Mouse (Mus musculus) kidney, embryonic 14.5 days (tissue): ENCODE measurements at regions not wholly inside any gene's neighbourhood (a gene's known extent, or its start where the extent isn't known, plus 50 kb on each side); places are given as distances from the start of the nearest gene placed in this dataset.

ENCODE experiments used
- ATAC-seq: fragments of 200-750 bp; cut with Nextera tagmentation; 2 replicates; pipeline ENCODE4 v1.8.0; 2017; ENCODE audit warnings: moderate number of reproducible peaks, mild to moderate bottlenecking, moderate TSS enrichment, moderate library complexity; ENCODE audit not compliant: low FRiP score, low TSS enrichment
- H3K27ac ChIP-seq: fragments of 300-500 bp; sonication (generic); 2 replicates; pipeline ENCODE4 v1.5.1; 2014; ENCODE audit warnings: low read depth, mild to moderate bottlenecking, low read length, moderate library complexity, mixed read lengths
- H3K27me3 ChIP-seq: fragments of 300-500 bp; sonication (generic); 2 replicates; pipeline ENCODE4 v1.6.1; 2014; ENCODE audit warnings: mild to moderate bottlenecking, low read length; ENCODE audit not compliant: control insufficient read depth, insufficient read depth
- H3K36me3 ChIP-seq: fragments of 300-500 bp; sonication (generic); 2 replicates; pipeline ENCODE4 v1.6.1; 2014; ENCODE audit warnings: low read length, mixed read lengths; ENCODE audit not compliant: control insufficient read depth, insufficient read depth
- H3K4me1 ChIP-seq: fragments of 300-500 bp; sonication (generic); 2 replicates; pipeline ENCODE4 v1.6.1; 2014; ENCODE audit warnings: low read length, mixed read lengths; ENCODE audit not compliant: control insufficient read depth, insufficient read depth
- H3K4me2 ChIP-seq: fragments of 300-500 bp; sonication (generic); replicated peaks from 2 replicates; pipeline ENCODE4 v1.6.1; 2014; ENCODE audit warnings: low read depth, mild to moderate bottlenecking, low read length
- H3K4me3 ChIP-seq: fragments of 300-500 bp; sonication (generic); 2 replicates; pipeline ENCODE4 v1.5.1; 2014; ENCODE audit warnings: mild to moderate bottlenecking, low read length
- H3K9ac ChIP-seq: fragments of 300-500 bp; sonication (generic); 2 replicates; pipeline ENCODE4 v1.6.1; 2014; ENCODE audit warnings: low read depth, mild to moderate bottlenecking, low read length, moderate library complexity
- H3K9me3 ChIP-seq: fragments of 300-500 bp; sonication (generic); 2 replicates; pipeline ENCODE4 v1.6.1; 2016; ENCODE audit warnings: low read length; ENCODE audit not compliant: control insufficient read depth
- WGBS: fragments of 180-500 bp; shearing (Covaris S2); extraction: QIAGEN DNeasy Blood & Tissue Kit; methylation state at CpG from one replicate; pipeline ENCODE4 v1.1.7; 2014; 5-methylcytosine and 5-hydroxymethylcytosine counted together

DNA sequence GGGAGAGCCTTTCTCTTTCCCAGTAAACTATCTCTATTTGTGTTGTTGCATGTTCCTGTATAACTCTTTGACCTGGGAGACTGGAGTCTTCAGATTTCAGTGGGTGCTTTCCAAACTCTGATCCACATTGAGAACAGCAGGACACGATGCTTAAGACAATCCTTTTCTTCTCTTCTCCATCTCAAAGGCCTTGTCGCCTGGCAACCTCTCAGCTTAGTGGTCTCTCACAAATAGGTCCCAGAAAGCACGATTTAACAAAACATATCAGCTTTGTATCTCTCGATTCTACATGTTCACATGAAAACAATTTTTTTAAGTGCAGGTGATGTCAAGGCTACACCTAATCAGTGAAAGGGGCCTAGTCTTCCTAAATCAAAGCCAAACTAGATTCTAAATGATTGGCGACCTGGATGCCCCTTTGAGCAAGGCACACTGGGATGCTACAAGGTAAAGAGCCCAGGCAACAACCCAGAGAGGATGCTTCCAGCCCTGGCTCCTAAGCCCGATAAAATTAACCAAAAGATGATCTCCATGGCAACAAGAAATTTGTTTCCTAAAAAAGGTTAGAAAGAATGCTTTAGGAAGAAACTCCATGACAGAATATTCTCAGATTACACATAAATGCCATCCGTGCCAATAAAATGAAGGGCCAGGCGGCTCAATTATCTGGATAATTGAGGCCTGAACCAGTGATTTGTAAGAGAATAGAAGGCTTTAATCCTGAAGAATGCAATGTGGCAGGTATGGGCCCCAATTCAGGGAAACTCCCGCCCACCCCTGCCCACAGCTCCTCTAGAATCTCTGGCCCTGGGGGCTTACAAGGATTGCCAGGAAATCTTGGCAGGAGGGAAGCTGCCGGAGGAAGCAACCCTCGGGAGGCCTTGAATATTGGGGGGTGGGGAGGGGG lies 157.8 kb downstream of the Mycn start:
- H3K4me1 ChIP-seq: peaks cover 11% of the 10 kb centered on the region; the same call in 1 of the 2 replicates
- 44% methylated on average over 11 of the region's 11 CpGs for WGBS

GRCm38 (mm10) chr12:12781526-12781925 lies 160.2 kb downstream of the Mycn start:
- no peaks in the 10 kb centered on the region for H3K27me3 ChIP-seq
- H3K4me1 ChIP-seq: no peaks in the 10 kb centered on the region
- no peak overlapping the region for H3K4me2 ChIP-seq
- H3K9me3 ChIP-seq: peaks cover 4% of the 10 kb centered on the region
- no peak for ATAC-seq
- H3K9ac ChIP-seq: no peak overlapping the region
- 98% methylated on average over 5 of the region's 5 CpGs for WGBS
- no peak overlapping the region for H3K4me3 ChIP-seq
- H3K36me3 ChIP-seq: no peaks in the 10 kb centered on the region
- H3K27ac ChIP-seq: no peak overlapping the region

More for the DNA sequence above, 157.8 kb downstream of the Mycn start:
- ATAC-seq: no peak
- no peak overlapping the region for H3K27ac ChIP-seq
- no peak overlapping the region for H3K9ac ChIP-seq
- H3K9me3 ChIP-seq: peaks cover 4% of the 10 kb centered on the region
- H3K4me3 ChIP-seq: no peak overlapping the region
- no peak overlapping the region for H3K4me2 ChIP-seq
- no peaks in the 10 kb centered on the region for H3K36me3 ChIP-seq
- H3K27me3 ChIP-seq: no peaks in the 10 kb centered on the region

GRCm38 (mm10) chr12:12778563-12779256 lies 163.0 kb downstream of the Mycn start:
- H3K36me3 ChIP-seq: no peaks in the 10 kb centered on the region
- H3K4me1 ChIP-seq: no peaks in the 10 kb centered on the region
- H3K9ac ChIP-seq: no peak overlapping the region
- no peak overlapping the region for H3K4me3 ChIP-seq
- H3K9me3 ChIP-seq: peaks cover 4% of the 10 kb centered on the region
- no peak overlapping the region for H3K27ac ChIP-seq
- no peaks in the 10 kb centered on the region for H3K27me3 ChIP-seq
- WGBS: 53% methylated on average over 4 of the region's 4 CpGs
- no peak for ATAC-seq
- H3K4me2 ChIP-seq: no peak overlapping the region

- no peaks in the 10 kb centered on the region for H3K4me1 ChIP-seq
- H3K27me3 ChIP-seq: no peaks in the 10 kb centered on the region
- no peak for ATAC-seq
- H3K9me3 ChIP-seq: peaks cover 4% of the 10 kb centered on the region
- no peak overlapping the region for H3K9ac ChIP-seq
- H3K27ac ChIP-seq: no peak overlapping the region
- H3K36me3 ChIP-seq: no peaks in the 10 kb centered on the region
- H3K4me2 ChIP-seq: no peak overlapping the region
- WGBS: 75% methylated on average over 8 of the region's 8 CpGs
- no peak overlapping the region for H3K4me3 ChIP-seq
These were observed 164.3 kb downstream of the Mycn start for GRCm38 (mm10) chr12:12777422-12777821.

DNA sequence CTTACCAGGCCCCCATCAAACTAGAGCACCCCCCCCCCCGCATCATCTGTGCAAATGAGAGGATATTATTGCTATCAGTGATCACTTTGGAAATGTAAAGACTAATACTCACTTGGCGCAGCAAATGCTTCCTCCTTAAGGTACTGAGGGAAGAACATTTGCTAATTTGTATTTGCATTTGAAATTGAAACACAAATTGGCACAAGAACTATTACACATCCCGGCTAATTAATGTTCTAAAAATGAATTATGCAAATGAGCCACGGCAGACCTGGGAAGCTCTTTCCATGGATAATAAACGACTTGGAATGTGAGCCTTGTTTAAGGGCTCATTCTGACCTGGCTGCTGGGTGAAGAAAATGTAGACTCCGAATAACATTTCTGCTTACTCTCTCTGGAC lies 164.9 kb downstream of the Mycn start:
- no peak overlapping the region for H3K4me2 ChIP-seq

DNA sequence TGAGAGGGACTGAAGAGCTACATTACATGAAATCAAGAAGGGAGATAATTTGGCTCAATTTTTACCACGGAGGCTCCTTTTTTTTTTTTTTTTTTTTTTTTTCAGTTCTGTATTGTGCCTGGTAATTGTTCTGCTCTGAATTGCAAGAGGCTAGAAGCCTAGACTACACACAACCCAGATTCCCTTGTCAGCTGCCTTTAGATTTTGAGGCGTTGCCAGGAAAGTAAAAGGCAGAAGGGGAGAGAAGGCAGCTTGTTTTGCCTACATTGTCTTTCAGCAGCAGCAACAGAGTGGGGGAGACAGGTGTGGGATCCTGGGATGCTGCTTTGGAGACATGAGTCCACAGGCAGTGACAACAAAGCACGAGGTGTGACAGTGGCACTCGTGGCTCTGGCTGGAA lies 170.7 kb downstream of the Mycn start:
- Histone ChIP-seq H3K4me3 (no peak overlapping the region), H3K36me3 (no peaks in the 10 kb centered on the region), H3K9me3 (no peaks in the 10 kb centered on the region), H3K27ac (no peak overlapping the region), H3K4me2 (no peak overlapping the region), H3K9ac (no peak overlapping the region), H3K4me1 (peaks cover 2% of the 10 kb centered on the region; the same call in 1 of the 2 replicates), H3K27me3 (no peaks in the 10 kb centered on the region)
- ATAC-seq: no peak
- WGBS: 75% methylated on average over 4 of the region's 4 CpGs

More for the DNA sequence above, 164.9 kb downstream of the Mycn start:
- Histone ChIP-seq H3K9ac (no peak overlapping the region), H3K27me3 (no peaks in the 10 kb centered on the region), H3K4me3 (no peak overlapping the region), H3K9me3 (peaks cover 3% of the 10 kb centered on the region), H3K27ac (no peak overlapping the region), H3K36me3 (no peaks in the 10 kb centered on the region), H3K4me1 (no peaks in the 10 kb centered on the region)
- WGBS: 61% methylated on average over 6 of the region's 6 CpGs
- no peak for ATAC-seq

DNA sequence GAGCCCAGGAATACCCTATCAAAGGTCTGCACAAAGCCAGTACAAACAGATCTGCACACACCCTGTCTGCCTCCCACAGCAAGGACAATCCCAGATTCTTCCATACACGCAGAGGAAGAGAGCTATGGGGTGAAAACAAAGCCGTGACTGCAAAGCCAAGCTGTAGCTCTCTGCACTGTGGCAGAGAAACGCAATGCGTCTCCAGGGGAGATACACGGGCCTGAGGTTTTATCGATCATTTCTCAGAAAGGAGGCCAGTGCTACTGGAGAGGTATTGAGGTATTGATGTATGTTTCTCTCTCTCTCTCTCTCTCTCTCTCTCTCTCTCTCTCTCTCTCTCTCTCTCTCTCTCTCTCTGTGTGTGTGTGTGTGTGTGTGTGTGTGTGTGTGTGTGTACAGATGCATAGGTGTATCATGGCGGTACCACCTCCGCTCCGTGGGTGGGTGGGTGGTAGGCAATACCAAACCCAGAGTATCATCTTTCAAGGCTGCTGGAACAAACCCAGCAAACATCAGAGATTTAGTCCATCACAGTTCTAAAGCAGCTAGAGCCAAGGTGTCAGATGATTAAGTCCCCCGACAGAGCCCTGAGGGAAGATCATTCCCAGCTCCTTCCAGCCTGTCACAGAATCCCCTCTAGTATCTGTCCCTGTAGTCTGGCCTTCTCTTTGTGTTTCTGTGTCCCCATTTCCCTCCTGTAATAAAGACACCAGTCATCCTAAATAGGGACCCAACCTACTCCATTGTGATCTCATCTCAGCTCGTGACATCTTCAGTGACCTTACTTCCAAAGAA lies 175.0 kb downstream of the Mycn start:
- Histone ChIP-seq H3K27ac (no peak overlapping the region), H3K4me3 (no peak overlapping the region), H3K4me1 (peaks cover 7% of the 10 kb centered on the region; the same call in 1 of the 2 replicates), H3K9me3 (no peaks in the 10 kb centered on the region), H3K36me3 (no peaks in the 10 kb centered on the region), H3K27me3 (no peaks in the 10 kb centered on the region), H3K4me2 (no peak overlapping the region), H3K9ac (no peak overlapping the region)
- 53% methylated on average over 11 of the region's 11 CpGs for WGBS
- ATAC-seq: no peak

DNA sequence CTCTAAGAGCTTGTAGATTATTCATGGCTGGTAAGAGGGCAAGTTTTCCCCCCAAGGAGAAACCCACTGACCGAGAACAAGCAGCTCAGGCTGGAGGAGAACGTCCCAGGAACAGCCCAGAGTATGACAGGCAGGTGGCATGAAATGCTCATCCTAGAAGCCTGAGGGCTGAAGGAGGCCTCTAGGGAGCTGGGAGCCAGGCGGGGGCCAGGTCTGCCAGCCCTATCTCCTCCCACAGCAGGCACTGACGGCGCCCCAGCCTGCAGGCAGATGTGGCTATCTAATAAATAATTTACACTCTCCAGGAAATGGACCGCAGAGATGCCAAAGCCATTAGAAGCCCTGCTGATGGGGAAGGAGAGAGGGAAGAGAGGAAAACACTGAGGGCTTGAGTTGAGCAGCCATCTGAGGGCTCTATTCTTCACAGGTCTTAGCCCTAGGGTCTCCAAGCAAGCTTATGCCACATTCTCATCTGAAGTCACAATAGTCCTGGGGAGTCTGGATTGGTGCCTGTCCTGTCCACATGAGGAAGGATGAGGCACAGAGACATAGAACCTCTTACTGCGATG lies 176.1 kb downstream of the Mycn start:
- ATAC-seq: peak; percentile 50; the same call in 1 of the 2 replicates
- WGBS: 33% methylated on average over 7 of the region's 7 CpGs
- H3K36me3 ChIP-seq: no peaks in the 10 kb centered on the region

More for the DNA sequence above, 176.1 kb downstream of the Mycn start:
- no peaks in the 10 kb centered on the region for H3K9me3 ChIP-seq
- H3K27ac ChIP-seq: no peak overlapping the region
- no peak overlapping the region for H3K4me3 ChIP-seq
- H3K4me2 ChIP-seq: no peak overlapping the region
- no peak overlapping the region for H3K9ac ChIP-seq
- no peaks in the 10 kb centered on the region for H3K27me3 ChIP-seq
- H3K4me1 ChIP-seq: peaks cover 7% of the 10 kb centered on the region; the same call in 1 of the 2 replicates
